Mouse (Mus musculus) embryonic facial prominence, embryonic 14.5 days (tissue): Measurements from ENCODE around the gene Epb41l3. TPM values are rescaled to one million over a fixed set of nuclear protein-coding genes. Genes with fewer than 3 reads are reported as not detected.

Source experiments
- polyA plus RNA-seq: library from polyadenylated mRNA; unstranded; fragments of >200 nt; fragmentation: Nextera tagmentation; extraction: Ambion mirVana; gene quantifications from 2 replicates; pipeline ENCODE4 v1.2.1, GENCODE M21; 2014

Gene Epb41l3
- polyA plus RNA-seq, 1 experiment from 2014 or later: 127 TPM

Other genes starting within 250 kb of the Epb41l3 start
- gene Tmem200c, start 249.1 kb upstream of the Epb41l3 start, polyA plus RNA-seq: 1.1 and 2.0 TPM in 2 replicates